Mouse (Mus musculus): ENCODE data around the gene Adgrf4. TPM values are rescaled to one million over a fixed set of nuclear protein-coding genes. Genes with fewer than 3 reads are reported as not detected.
A peak's percentile ranks its signal among the peaks of the same experiment; 100 is the strongest.

The Adgrf4 gene
- polyA plus RNA-seq, 1 experiment, result 3.6 TPM

- peak; percentile 74 for TF ChIP-seq CTCF (IDR thresholded peaks at IDR 0.05; ENCODE audit: extremely low read depth, insufficient read depth, low read length)
- no peak for TF ChIP-seq POLR2A (IDR thresholded peaks at IDR 0.05; ENCODE audit: extremely low read depth, insufficient read depth, low read length)
- H3K4me3 ChIP-seq (ENCODE audit: insufficient read depth, low read length), result no peak overlapping the region
- H3K27ac ChIP-seq (ENCODE audit: insufficient read depth, low read length), result no peak overlapping the region
- no peaks in the 10 kb centered on the region for H3K4me1 ChIP-seq (ENCODE audit: control insufficient read depth, insufficient read depth, low read length)
These were observed 33.3 kb downstream of the Adgrf4 start for GRCm38 (mm10) chr17:42658634-42659422.

GRCm38 (mm10) chr17:42643416-42643815 lies 48.7 kb downstream of the Adgrf4 start:
- H3K4me3 ChIP-seq (ENCODE audit: insufficient read depth, low read length), result no peak overlapping the region
- TF ChIP-seq POLR2A (IDR thresholded peaks at IDR 0.05; ENCODE audit: extremely low read depth, insufficient read depth, low read length) (no peak), CTCF (IDR thresholded peaks at IDR 0.05; ENCODE audit: extremely low read depth, insufficient read depth, low read length) (no peak)
- H3K4me1 ChIP-seq (ENCODE audit: control insufficient read depth, insufficient read depth, low read length), result no peaks in the 10 kb centered on the region
- no peak overlapping the region for H3K27ac ChIP-seq (ENCODE audit: insufficient read depth, low read length)

- Histone ChIP-seq H3K4me3 (ENCODE audit: insufficient read depth, low read length) (no peak overlapping the region), H3K4me1 (ENCODE audit: control insufficient read depth, insufficient read depth, low read length) (no peaks in the 10 kb centered on the region), H3K27ac (ENCODE audit: insufficient read depth, low read length) (no peak overlapping the region)
- TF ChIP-seq CTCF (IDR thresholded peaks at IDR 0.05; ENCODE audit: extremely low read depth, insufficient read depth, low read length), result no peak
- no peak for TF ChIP-seq POLR2A (IDR thresholded peaks at IDR 0.05; ENCODE audit: extremely low read depth, insufficient read depth, low read length)
These were observed 61.9 kb downstream of the Adgrf4 start for GRCm38 (mm10) chr17:42630206-42630605.

GRCm38 (mm10) chr17:42613043-42613737 lies 78.9 kb downstream of the Adgrf4 start:
- Histone ChIP-seq H3K4me1 (ENCODE audit: control insufficient read depth, insufficient read depth, low read length) (no peaks in the 10 kb centered on the region), H3K27ac (ENCODE audit: insufficient read depth, low read length) (no peak overlapping the region), H3K4me3 (ENCODE audit: insufficient read depth, low read length) (no peak overlapping the region)
- TF ChIP-seq CTCF (IDR thresholded peaks at IDR 0.05; ENCODE audit: extremely low read depth, insufficient read depth, low read length) (peak; percentile 42; the same call in 1 of the 2 replicates), POLR2A (IDR thresholded peaks at IDR 0.05; ENCODE audit: extremely low read depth, insufficient read depth, low read length) (no peak)

- Histone ChIP-seq H3K4me1 (ENCODE audit: control insufficient read depth, insufficient read depth, low read length) (no peaks in the 10 kb centered on the region), H3K27ac (ENCODE audit: insufficient read depth, low read length) (no peak within 1 kb of the TSS), H3K4me3 (ENCODE audit: insufficient read depth, low read length) (no peak within 1 kb of the TSS)
- no peak for TF ChIP-seq CTCF (IDR thresholded peaks at IDR 0.05; ENCODE audit: extremely low read depth, insufficient read depth, low read length)
- TF ChIP-seq POLR2A (IDR thresholded peaks at IDR 0.05; ENCODE audit: extremely low read depth, insufficient read depth, low read length), result no peak
These were observed 80.8 kb downstream of the Adgrf4 start, which contains the start of gene Opn5 for GRCm38 (mm10) chr17:42611295-42611694. Gene Opn5 (minus strand): TSS chr17:42611395.

GRCm38 (mm10) chr17:42608270-42608669 lies 83.8 kb downstream of the Adgrf4 start:
- H3K4me3 ChIP-seq (ENCODE audit: insufficient read depth, low read length), result no peak overlapping the region
- H3K4me1 ChIP-seq (ENCODE audit: control insufficient read depth, insufficient read depth, low read length), result no peaks in the 10 kb centered on the region
- TF ChIP-seq CTCF (IDR thresholded peaks at IDR 0.05; ENCODE audit: extremely low read depth, insufficient read depth, low read length), result no peak
- TF ChIP-seq POLR2A (IDR thresholded peaks at IDR 0.05; ENCODE audit: extremely low read depth, insufficient read depth, low read length), result no peak
- no peak overlapping the region for H3K27ac ChIP-seq (ENCODE audit: insufficient read depth, low read length)

Other genes starting within 250 kb of the Adgrf4 start
- gene Opn5, start 80.9 kb downstream of the Adgrf4 start, polyA plus RNA-seq (2012; rRNA removed), result 0.08 and 0.13 TPM in 2 replicates
- 1.4 TPM in 2 replicates for gene Adgrf2, start 49.9 kb upstream of the Adgrf4 start, polyA plus RNA-seq (2012; rRNA removed)
- 19.9 and 20.9 TPM in 2 replicates for gene Cd2ap, start 184.4 kb upstream of the Adgrf4 start, polyA plus RNA-seq (2012; rRNA removed)